In genomic region chr17:83271509-83271908, GRCm38 (mm10) we compare ENCODE assay signal across 10 mouse cellular contexts. TPM values are rescaled to one million over a fixed set of nuclear protein-coding genes. Genes with fewer than 3 reads are reported as not detected.
DNase-seq lines count a peak whose midpoint lies in the region; ATAC-seq and TF ChIP-seq lines count a peak whose summit lies in the region.
"Had no signal": no experiment of that assay in that cellular context is flagged by ENCODE, and none has a peak within 500 bp of the region (broad histone marks: within the 10 kb centered on the region; RNA-seq: fewer than 3 reads in every experiment).

No protein-coding gene starts in this region.

- H3K4me3 ChIP-seq in heart, embryonic 11.5 days (ENCODE audit: low read depth, low read length), result no peak overlapping the region
- H3K4me3 ChIP-seq in hindbrain, postnatal 0 days (ENCODE audit: low read length), result no peak overlapping the region
- H3K4me3 ChIP-seq in liver, adult 2 months (ENCODE audit: insufficient read depth, low read depth, low read length), result no peak overlapping the region
- H3K4me3 ChIP-seq: midbrain, embryonic 12.5 days had no signal

- H3K27ac ChIP-seq in heart, embryonic 11.5 days (ENCODE audit: low read depth, low read length), result no peak overlapping the region
- no peak overlapping the region for H3K27ac ChIP-seq in hindbrain, postnatal 0 days
- no peak overlapping the region for H3K27ac ChIP-seq in liver, adult 2 months (replicated peaks; ENCODE audit: insufficient read depth, low read depth, low read length)
- H3K27ac ChIP-seq: midbrain, embryonic 12.5 days had no signal

- TF ChIP-seq POLR2A in liver, adult 2 months (IDR thresholded peaks at IDR 0.05; ENCODE audit: extremely low read depth, insufficient read depth, low read length), result no peak

- H3K4me2 ChIP-seq in heart, embryonic 11.5 days, result no peak overlapping the region
- H3K4me2 ChIP-seq in hindbrain, postnatal 0 days (ENCODE audit: low read depth, low read length), result no peak overlapping the region
- H3K4me2 ChIP-seq: midbrain, embryonic 12.5 days had no signal

- no peaks in the 10 kb centered on the region for H3K36me3 ChIP-seq in heart, embryonic 11.5 days (ENCODE audit: control insufficient read depth, insufficient read depth, low read length)
- no peaks in the 10 kb centered on the region for H3K36me3 ChIP-seq in hindbrain, postnatal 0 days (ENCODE audit: insufficient read depth, low read length)
- H3K36me3 ChIP-seq in liver, adult 2 months (ENCODE audit: control insufficient read depth, insufficient read depth, low read length), result no peaks in the 10 kb centered on the region
- H3K36me3 ChIP-seq: midbrain, embryonic 12.5 days had no signal

- no peak for ATAC-seq in heart, embryonic 11.5 days (replicated peaks; ENCODE audit: insufficient number of reproducible peaks, low FRiP score, low TSS enrichment)
- no peak for ATAC-seq in hindbrain, postnatal 0 days

- peaks cover 16% of the 10 kb centered on the region for H3K4me1 ChIP-seq in heart, embryonic 11.5 days (ENCODE audit: control insufficient read depth, insufficient read depth, low read length)
- 0 out of 2 replicates have a peak, but pooled peaks cover 3% of the 10 kb centered on the region for H3K4me1 ChIP-seq in hindbrain, postnatal 0 days (ENCODE audit: insufficient read depth, low read length)
- peaks cover 3% of the 10 kb centered on the region for H3K4me1 ChIP-seq in liver, adult 2 months (ENCODE audit: control insufficient read depth, insufficient read depth, low read length)

- H3K9ac ChIP-seq in heart, embryonic 11.5 days (ENCODE audit: low read depth, low read length), result no peak overlapping the region
- H3K9ac ChIP-seq in hindbrain, postnatal 0 days (replicated peaks; ENCODE audit: low read length), result no peak overlapping the region
- H3K9ac ChIP-seq in liver, adult 2 months (ENCODE audit: low read depth, low read length), result no peak overlapping the region
- H3K9ac ChIP-seq: midbrain, embryonic 12.5 days had no signal

- peak; percentile 78 for DNase-seq in heart, adult 8-10 months (ENCODE audit: low spot score)
- peak; percentile 90 for DNase-seq in adipocyte (ENCODE audit: low spot score)
- DNase-seq in embryo, embryonic 10.5 days (ENCODE audit: low spot score), result peak; percentile 93
- peak; percentile 94 for DNase-seq in hindbrain, postnatal 0 days (ENCODE audit: low spot score)
- DNase-seq in liver, adult 2 months (ENCODE audit: extremely low read depth, low read depth, low spot score), result peak; percentile 63
- DNase-seq in retina, adult 2 months (ENCODE audit: low read depth, low spot score), result peak; percentile 54
- peak; percentile 85 for DNase-seq in thymus, postnatal 25 days

- H3K27me3 ChIP-seq in heart, embryonic 11.5 days (ENCODE audit: control insufficient read depth, insufficient read depth, low read length), result 0 out of 2 replicates have a peak, but pooled peaks cover 2% of the 10 kb centered on the region
- H3K27me3 ChIP-seq in hindbrain, postnatal 0 days (ENCODE audit: insufficient read depth, low read length), result no peaks in the 10 kb centered on the region
- no peaks in the 10 kb centered on the region for H3K27me3 ChIP-seq in liver, adult 2 months (ENCODE audit: control insufficient read depth, insufficient read depth, low read length)

- 4% methylated on average over 3 of the region's 3 CpGs for WGBS in heart, embryonic 11.5 days (ENCODE audit: insufficient replicate concordance)
- 3% methylated on average over 3 of the region's 3 CpGs for WGBS in hindbrain, postnatal 0 days
- WGBS in liver, adult 2 months, result 2% methylated on average over 3 of the region's 3 CpGs

- H3K79me2 ChIP-seq in liver, adult 2 months (ENCODE audit: control insufficient read depth, insufficient read depth, low read length), result no peaks in the 10 kb centered on the region

- TF ChIP-seq CTCF in hindbrain, postnatal 0 days (IDR thresholded peaks at IDR 0.05; ENCODE audit: low read depth), result peak; percentile 96
- peak; percentile 50 for TF ChIP-seq CTCF in liver, adult 2 months (IDR thresholded peaks at IDR 0.05; ENCODE audit: low read depth, low read length)

- no peaks in the 10 kb centered on the region for H3K9me3 ChIP-seq in heart, embryonic 11.5 days (replicated peaks; ENCODE audit: control insufficient read depth, low read length)
- no peaks in the 10 kb centered on the region for H3K9me3 ChIP-seq in hindbrain, postnatal 0 days (ENCODE audit: low read length)
- H3K9me3 ChIP-seq: midbrain, embryonic 12.5 days had no signal

RNA-seq across cellular contexts. Expression of gene Pkdcc, which starts 56.4 kb away (rescaled TPM):
- 10 to 100 TPM; 46.4 to 59.2 (median 52.7) TPM for total RNA-seq in heart, adult 8-10 months (2022)
- polyA plus RNA-seq in heart, embryonic 11.5 days (2014; fragmentation: Nextera tagmentation; extraction: Ambion mirVana), result 17.9 and 18.0 TPM in 2 replicates
- 61.0 and 65.5 TPM in 2 replicates for total RNA-seq in hindbrain, postnatal 0 days (2014; rRNA removed)
- 3.3 and 3.8 TPM in 2 replicates for polyA plus RNA-seq in hindbrain, postnatal 0 days (2015; fragmentation: Nextera tagmentation; extraction: Ambion mirVana)
- total RNA-seq in liver, adult 2 months (2014; rRNA removed), result 16.1 and 25.6 TPM in 2 replicates
- polyA plus RNA-seq in liver, adult 2 months (2012; rRNA removed), result 37.2 and 60.8 TPM in 2 replicates
- total RNA-seq: common myeloid progenitor, adult 5-6 weeks had no signal
